Mouse (Mus musculus) limb, embryonic 12.5 days (tissue): ENCODE measurements around the gene Sdhb. TPM values are rescaled to one million over a fixed set of nuclear protein-coding genes. Genes with fewer than 3 reads are reported as not detected.

Experiments used
- ATAC-seq: fragments of 200-750 bp; cut with Nextera tagmentation; 2 replicates; pipeline ENCODE4 v1.8.0; 2017; ENCODE audit warnings: low read depth, moderate TSS enrichment; ENCODE audit not compliant: insufficient number of reproducible peaks, insufficient read depth, low FRiP score, low TSS enrichment
- H3K27ac ChIP-seq: fragments of 300-500 bp; sonication (generic); 2 replicates; pipeline ENCODE4 v1.5.1; 2016; ENCODE audit warnings: mild to moderate bottlenecking, moderate library complexity
- H3K27me3 ChIP-seq: fragments of 300-500 bp; sonication (generic); 2 replicates; pipeline ENCODE4 v1.6.1; 2016; ENCODE audit warnings: mild to moderate bottlenecking, moderate library complexity
- H3K36me3 ChIP-seq: fragments of 300-500 bp; sonication (generic); 2 replicates; pipeline ENCODE4 v1.6.1; 2016; ENCODE audit warnings: mild to moderate bottlenecking, moderate library complexity
- H3K4me1 ChIP-seq: fragments of 300-500 bp; sonication (generic); replicated peaks from 2 replicates; pipeline ENCODE4 v1.6.1; 2016
- H3K4me2 ChIP-seq: fragments of 300-500 bp; sonication (generic); 2 replicates; pipeline ENCODE4 v1.6.1; 2016; ENCODE audit warnings: mild to moderate bottlenecking, moderate library complexity
- H3K4me3 ChIP-seq: fragments of 300-500 bp; sonication (generic); replicated peaks from 2 replicates; pipeline ENCODE4 v1.5.1; 2016; ENCODE audit warnings: mild to moderate bottlenecking
- H3K9ac ChIP-seq: fragments of 300-500 bp; sonication (generic); replicated peaks from 2 replicates; pipeline ENCODE4 v1.6.1; 2016; ENCODE audit warnings: mild to moderate bottlenecking, moderate library complexity
- H3K9me3 ChIP-seq: fragments of 300-500 bp; sonication (generic); 2 replicates; pipeline ENCODE4 v1.6.1; 2016; ENCODE audit warnings: mild to moderate bottlenecking, moderate library complexity
- WGBS: fragments of 180-500 bp; shearing (Covaris S2); methylation state at CpG from one replicate; pipeline ENCODE4 v1.1.7; 2016; 5-methylcytosine and 5-hydroxymethylcytosine counted together
- polyA plus RNA-seq: library from polyadenylated mRNA; unstranded; fragments of >200 nt; fragmentation: Nextera tagmentation; extraction: Ambion mirVana; gene quantifications from 2 replicates; pipeline ENCODE4 v1.2.1, GENCODE M21; 2016

The Sdhb gene
- polyA plus RNA-seq, 1 experiment from 2014 or later: 392 TPM

GRCm38 (mm10) chr4:141014114-141014513 is 53.1 kb downstream of the Sdhb start:
- peaks cover 72% of the 10 kb centered on the region for H3K36me3 ChIP-seq
- H3K4me2 ChIP-seq: no peak overlapping the region
- H3K9me3 ChIP-seq: no peaks in the 10 kb centered on the region
- H3K27ac ChIP-seq: peak overlapping the region; percentile 19; the same call in 1 of the 2 replicates
- no peak overlapping the region; the same call in 1 of the 2 replicates for H3K9ac ChIP-seq
- no peak for ATAC-seq
- no peaks in the 10 kb centered on the region for H3K27me3 ChIP-seq
- 70% methylated on average over 8 of the region's 8 CpGs for WGBS
- H3K4me1 ChIP-seq: peaks cover 31% of the 10 kb centered on the region
- H3K4me3 ChIP-seq: no peak overlapping the region

- WGBS: 89% methylated on average over 11 of the region's 11 CpGs
- Histone ChIP-seq H3K9ac (no peak overlapping the region), H3K36me3 (peaks cover 79% of the 10 kb centered on the region), H3K27me3 (no peaks in the 10 kb centered on the region), H3K4me1 (peaks cover 37% of the 10 kb centered on the region), H3K4me3 (no peak overlapping the region), H3K9me3 (no peaks in the 10 kb centered on the region), H3K27ac (peak overlapping the region; percentile 19; the same call in 1 of the 2 replicates), H3K4me2 (no peak overlapping the region)
- no peak for ATAC-seq
Measured at GRCm38 (mm10) chr4:141014856-141015255, 53.9 kb downstream of the Sdhb start.

GRCm38 (mm10) chr4:141015356-141015755 is 54.4 kb downstream of the Sdhb start:
- Histone ChIP-seq H3K4me2 (no peak overlapping the region), H3K27ac (peak overlapping the region; percentile 4; the same call in 1 of the 2 replicates), H3K4me1 (peaks cover 37% of the 10 kb centered on the region), H3K9ac (peak overlapping the region; percentile 23; the same call in 1 of the 2 replicates), H3K9me3 (no peaks in the 10 kb centered on the region), H3K27me3 (no peaks in the 10 kb centered on the region), H3K4me3 (no peak overlapping the region), H3K36me3 (peaks cover 82% of the 10 kb centered on the region)
- 74% methylated on average over 7 of the region's 7 CpGs for WGBS
- ATAC-seq: no peak

GRCm38 (mm10) chr4:141016311-141016710 is 55.3 kb downstream of the Sdhb start:
- H3K27me3 ChIP-seq: no peaks in the 10 kb centered on the region
- WGBS: 88% methylated on average over 9 of the region's 9 CpGs
- no peaks in the 10 kb centered on the region for H3K9me3 ChIP-seq
- peaks cover 82% of the 10 kb centered on the region for H3K36me3 ChIP-seq
- H3K9ac ChIP-seq: no peak overlapping the region
- H3K4me3 ChIP-seq: no peak overlapping the region
- no peak overlapping the region for H3K4me2 ChIP-seq
- peak overlapping the region; percentile 26; the same call in 1 of the 2 replicates for H3K27ac ChIP-seq
- H3K4me1 ChIP-seq: peaks cover 45% of the 10 kb centered on the region
- ATAC-seq: no peak

- peaks cover 40% of the 10 kb centered on the region for H3K4me1 ChIP-seq
- H3K9ac ChIP-seq: no peak overlapping the region
- ATAC-seq: no peak
- WGBS: 81% methylated on average over 29 of the region's 29 CpGs
- no peak overlapping the region for H3K4me2 ChIP-seq
- H3K9me3 ChIP-seq: no peaks in the 10 kb centered on the region
- peaks cover 74% of the 10 kb centered on the region for H3K36me3 ChIP-seq
- no peak overlapping the region for H3K4me3 ChIP-seq
- peak overlapping the region; percentile 26 for H3K27ac ChIP-seq
- H3K27me3 ChIP-seq: no peaks in the 10 kb centered on the region
Measured at GRCm38 (mm10) chr4:141017657-141018436, 56.8 kb downstream of the Sdhb start.

- H3K36me3 ChIP-seq: peaks cover 63% of the 10 kb centered on the region
- H3K9ac ChIP-seq: peak overlapping the region; percentile 42
- H3K4me3 ChIP-seq: no peak overlapping the region
- peak overlapping the region; percentile 97 for H3K27ac ChIP-seq
- H3K9me3 ChIP-seq: no peaks in the 10 kb centered on the region
- peaks cover 40% of the 10 kb centered on the region for H3K4me1 ChIP-seq
- H3K4me2 ChIP-seq: peak overlapping the region; percentile 43
- no peaks in the 10 kb centered on the region for H3K27me3 ChIP-seq
- ATAC-seq: no peak
- 85% methylated on average over 17 of the region's 17 CpGs for WGBS
Measured at GRCm38 (mm10) chr4:141020220-141020619, 59.2 kb downstream of the Sdhb start.

- 23% methylated on average over 14 of the region's 14 CpGs for WGBS
- H3K4me3 ChIP-seq: no peak overlapping the region; the same call in 1 of the 2 replicates
- H3K36me3 ChIP-seq: peaks cover 63% of the 10 kb centered on the region
- no peaks in the 10 kb centered on the region for H3K9me3 ChIP-seq
- H3K27me3 ChIP-seq: no peaks in the 10 kb centered on the region
- ATAC-seq: peak; percentile 54
- peak overlapping the region; percentile 43 for H3K4me2 ChIP-seq
- H3K9ac ChIP-seq: peak overlapping the region; percentile 42
- H3K4me1 ChIP-seq: peaks cover 38% of the 10 kb centered on the region
- H3K27ac ChIP-seq: peak overlapping the region; percentile 97
Measured at GRCm38 (mm10) chr4:141020811-141021613, 60.0 kb downstream of the Sdhb start.

GRCm38 (mm10) chr4:141021614-141021929 is 60.6 kb downstream of the Sdhb start:
- peak overlapping the region; percentile 42; the same call in 1 of the 2 replicates for H3K9ac ChIP-seq
- H3K36me3 ChIP-seq: peaks cover 63% of the 10 kb centered on the region
- H3K27ac ChIP-seq: peak overlapping the region; percentile 97
- peaks cover 38% of the 10 kb centered on the region for H3K4me1 ChIP-seq
- no peaks in the 10 kb centered on the region for H3K27me3 ChIP-seq
- H3K9me3 ChIP-seq: no peaks in the 10 kb centered on the region
- no peak overlapping the region for H3K4me2 ChIP-seq
- ATAC-seq: no peak
- 68% methylated on average over 11 of the region's 11 CpGs for WGBS
- H3K4me3 ChIP-seq: no peak overlapping the region

- Histone ChIP-seq H3K4me2 (no peak overlapping the region), H3K9me3 (no peaks in the 10 kb centered on the region), H3K9ac (no peak overlapping the region), H3K36me3 (peaks cover 61% of the 10 kb centered on the region), H3K27me3 (no peaks in the 10 kb centered on the region), H3K27ac (0 out of 2 replicates have a peak overlapping the region, but pooled peaks have one; percentile 36), H3K4me3 (no peak overlapping the region), H3K4me1 (peaks cover 33% of the 10 kb centered on the region)
- ATAC-seq: no peak
- WGBS: 71% methylated on average over 9 of the region's 9 CpGs
Measured at GRCm38 (mm10) chr4:141024052-141024451, 63.0 kb downstream of the Sdhb start.

- Histone ChIP-seq H3K9me3 (no peaks in the 10 kb centered on the region), H3K27me3 (no peaks in the 10 kb centered on the region), H3K9ac (no peak overlapping the region; the same call in 1 of the 2 replicates), H3K36me3 (peaks cover 61% of the 10 kb centered on the region), H3K4me2 (no peak overlapping the region), H3K4me3 (no peak overlapping the region), H3K4me1 (peaks cover 23% of the 10 kb centered on the region), H3K27ac (no peak overlapping the region)
- no peak for ATAC-seq
- 80% methylated on average over 27 of the region's 27 CpGs for WGBS
Measured at GRCm38 (mm10) chr4:141024992-141025391, 64.0 kb downstream of the Sdhb start.
